Comparison of ENCODE assay signal across 8 mouse cellular contexts in genomic region chr12:117447223-117447622, GRCm38 (mm10).
DNase-seq lines count a peak whose midpoint lies in the region; ATAC-seq lines count a peak whose summit lies in the region.

No protein-coding gene starts in this region.

- 2% methylated on average over 10 of the region's 10 CpGs for WGBS in lung, embryonic 16.5 days

- H3K27me3 ChIP-seq in lung, embryonic 16.5 days (ENCODE audit: control insufficient read depth, insufficient read depth, low read depth, low read length), result no peaks in the 10 kb centered on the region

- ATAC-seq in lung, embryonic 16.5 days (ENCODE audit: low read depth), result peak; percentile 76

- peak overlapping the region; percentile 48 for H3K4me2 ChIP-seq in lung, embryonic 16.5 days (ENCODE audit: low read depth, low read length)

- no peaks in the 10 kb centered on the region for H3K36me3 ChIP-seq in lung, embryonic 16.5 days (ENCODE audit: control insufficient read depth, insufficient read depth, low read length)

- no peaks in the 10 kb centered on the region for H3K9me3 ChIP-seq in lung, embryonic 16.5 days (ENCODE audit: control insufficient read depth, low read length)

- peaks cover 31% of the 10 kb centered on the region for H3K4me1 ChIP-seq in lung, embryonic 16.5 days (replicated peaks; ENCODE audit: control insufficient read depth, insufficient read depth, low read length)

- H3K27ac ChIP-seq in lung, embryonic 16.5 days (ENCODE audit: low read length), result peak overlapping the region; percentile 91

- peak; percentile 19 to 30 for DNase-seq in adrenal gland, postnatal 36 days
- DNase-seq in adrenal gland, adult 18-20 months (ENCODE audit: low spot score in 2 of 2), result no peak
- DNase-seq in heart, adult 8-10 months (ENCODE audit: low spot score), result peak; percentile 28
- DNase-seq in kidney, adult 11 months, result peak; percentile 8
- peak; percentile 17 for DNase-seq in skeletal muscle tissue, adult 2 months (ENCODE audit: low read depth, low spot score)
- no peak for DNase-seq in right cerebral cortex, postnatal 4 days
- DNase-seq in cerebellum, postnatal 14 days, result no peak

- peak overlapping the region; percentile 3; the same call in 1 of the 2 replicates for H3K4me3 ChIP-seq in lung, embryonic 16.5 days (ENCODE audit: low read length)

- H3K9ac ChIP-seq in lung, embryonic 16.5 days (ENCODE audit: low read length), result peak overlapping the region; percentile 49

Comparison
In these comparisons a context has a peak if more than half of its experiments do, and no peak if none do; other contexts are left out.
1. DNase-seq: peak in adrenal gland, postnatal 36 days (2 of 2), heart, adult 8-10 months (single experiment), kidney, adult 11 months (single experiment) and skeletal muscle tissue, adult 2 months (single experiment); none in adrenal gland, adult 18-20 months (0 of 2), right cerebral cortex, postnatal 4 days (single experiment) and cerebellum, postnatal 14 days (0 of 2).